ENCODE assay signal across 7 mouse cellular contexts in the genomic region with DNA sequence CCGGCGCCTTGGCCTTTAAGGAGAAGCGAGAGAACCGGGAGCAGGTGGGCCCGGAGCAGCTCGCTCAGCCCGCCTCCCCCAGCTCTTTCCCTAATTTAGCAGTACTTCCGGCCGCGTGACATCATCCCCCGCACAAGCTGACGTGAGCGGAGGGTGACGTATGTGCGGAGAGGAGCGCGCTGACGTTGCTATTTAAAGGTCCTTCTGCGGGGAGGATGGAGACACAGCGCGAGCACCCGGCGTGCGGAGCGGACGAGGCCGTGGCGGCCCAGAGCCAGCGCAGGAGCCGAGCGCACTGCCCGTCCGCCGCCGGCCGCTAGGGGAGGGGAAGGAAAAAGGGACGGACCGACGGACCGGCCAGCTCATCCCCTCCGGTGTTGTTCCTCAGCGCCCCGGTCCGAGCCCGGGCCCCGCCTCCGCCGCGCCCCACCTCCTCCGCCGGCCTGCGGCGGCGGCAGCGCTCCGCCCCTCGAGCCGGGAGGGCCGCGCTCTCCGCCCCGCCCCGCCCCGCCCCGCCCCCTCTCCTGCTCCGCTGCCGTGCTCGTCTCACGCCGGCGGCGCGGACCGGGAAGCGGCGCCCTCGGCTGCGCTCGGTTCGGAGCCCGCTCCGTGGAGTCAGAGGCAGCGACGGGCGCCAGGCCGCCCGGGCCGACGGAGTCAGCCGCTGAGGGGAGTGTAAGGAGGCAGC. TPM values are rescaled to one million over a fixed set of nuclear protein-coding genes. Genes with fewer than 3 reads are reported as not detected.
DNase-seq lines count a peak whose midpoint lies in the region; ATAC-seq lines count a peak whose summit lies in the region.

No protein-coding gene starts in this region.

- H3K36me3 ChIP-seq in intestine, embryonic 15.5 days: no peaks in the 10 kb centered on the region
- no peaks in the 10 kb centered on the region for H3K36me3 ChIP-seq in midbrain, embryonic 10.5 days

- H3K4me3 ChIP-seq in intestine, embryonic 15.5 days (replicated peaks): peak overlapping the region; percentile 95
- peak overlapping the region; percentile 80 for H3K4me3 ChIP-seq in midbrain, embryonic 10.5 days

- H3K9me3 ChIP-seq in intestine, embryonic 15.5 days: no peaks in the 10 kb centered on the region
- H3K9me3 ChIP-seq in midbrain, embryonic 10.5 days (replicated peaks): no peaks in the 10 kb centered on the region

- under 1% methylated on average over 69 of the region's 90 CpGs for WGBS in intestine, embryonic 15.5 days
- under 1% methylated on average over 88 of the region's 90 CpGs for WGBS in midbrain, embryonic 10.5 days

- H3K4me2 ChIP-seq in intestine, embryonic 15.5 days (replicated peaks): peak overlapping the region; percentile 72

- intact Hi-C loops in gastrocnemius, postnatal 36 days (cut with DNase I): no loop called here
- intact Hi-C loops in left cerebral cortex, postnatal 25 days (cut with DNase I): loop anchor here (1.0 to 10.0 kb wide), 10 partner anchors 36 to 553 kb away; a partner anchor contains a TSS

- H3K4me1 ChIP-seq in intestine, embryonic 15.5 days (replicated peaks): peaks cover 6% of the 10 kb centered on the region; the same call in 1 of the 2 replicates
- peaks cover 49% of the 10 kb centered on the region for H3K4me1 ChIP-seq in midbrain, embryonic 10.5 days

- DNase-seq in adrenal gland, adult 2 months: peak; percentile 97
- peak; percentile 92 for DNase-seq in embryo, embryonic 11.5 days (ENCODE audit: low read depth, low spot score)
- peak; percentile 87 to 95 for DNase-seq in gastrocnemius, postnatal 36 days
- DNase-seq in left cerebral cortex, postnatal 25 days (ENCODE audit: low spot score in 2 of 2): peak; percentile 97 to 99
- peak; percentile 95 for DNase-seq in midbrain, embryonic 10.5 days (ENCODE audit: low spot score)
- peak; percentile 94 for DNase-seq in right cerebral cortex, postnatal 4 days

- no peaks in the 10 kb centered on the region for H3K27me3 ChIP-seq in intestine, embryonic 15.5 days (replicated peaks)
- H3K27me3 ChIP-seq in midbrain, embryonic 10.5 days (ENCODE audit: low read depth, poor library complexity, severe bottlenecking): no peaks in the 10 kb centered on the region

- H3K9ac ChIP-seq in intestine, embryonic 15.5 days: peak overlapping the region; percentile 86

- H3K27ac ChIP-seq in intestine, embryonic 15.5 days: peak overlapping the region; percentile 95
- peak overlapping the region; percentile 95 for H3K27ac ChIP-seq in midbrain, embryonic 10.5 days (replicated peaks)

- peak; percentile 98 for ATAC-seq in intestine, embryonic 15.5 days

RNA-seq across cellular contexts. Expression of a gene that starts 4.3 kb away (rescaled TPM):
- 10 to 100 TPM; 27.2 to 56.6 TPM for total RNA-seq in adrenal gland, adult 2 months (2021)
- 4.7 and 5.2 TPM in 2 replicates for polyA plus RNA-seq in adrenal gland, adult 2 months (2012; rRNA removed)
- 100 to 1,000 TPM in 1 of 2 experiments, 10 to 100 TPM in 1; 86.4 to 108 TPM for total RNA-seq in gastrocnemius, postnatal 36 days (2021)
- 4.3 and 5.0 TPM in 2 replicates for polyA plus RNA-seq in intestine, embryonic 15.5 days (2015; fragmentation: Nextera tagmentation; extraction: Ambion mirVana)
- 100 to 1,000 TPM; 372 to 460 TPM for total RNA-seq in left cerebral cortex, postnatal 25 days (2021)
- 7.4 and 7.8 TPM in 2 replicates for polyA plus RNA-seq in midbrain, embryonic 10.5 days (2016; fragmentation: Nextera tagmentation; extraction: Ambion mirVana)

Comparison
In these comparisons a context has a peak if more than half of its experiments do, and no peak if none do; other contexts are left out.
1. Peak in every context shown above with its lines: DNase-seq, ATAC-seq, H3K4me3 ChIP-seq and H3K27ac ChIP-seq.